Comparison of ENCODE assay signal across 22 mouse cellular contexts in the genomic region with DNA sequence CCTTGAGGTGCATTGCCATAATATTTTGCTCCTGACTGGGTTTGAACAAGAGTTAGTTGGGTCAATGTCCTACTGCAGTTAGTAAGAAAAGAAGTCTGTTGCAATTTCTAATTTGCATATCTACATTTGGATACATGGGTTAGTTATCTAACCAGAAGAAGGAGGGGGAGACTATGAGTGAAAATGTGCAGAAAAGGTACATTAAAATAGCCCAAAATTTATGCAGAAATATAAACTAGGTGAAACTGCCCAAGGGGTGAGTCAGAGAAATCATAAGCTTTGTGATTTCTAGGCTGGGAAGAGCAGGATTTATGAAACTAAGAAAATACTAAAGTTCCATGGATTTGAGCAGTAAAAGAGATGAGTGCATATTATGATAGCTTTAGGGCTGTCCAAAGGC.
"Had no signal": no experiment of that assay in that cellular context is flagged by ENCODE, and none has a peak within 500 bp of the region (broad histone marks: within the 10 kb centered on the region; RNA-seq: fewer than 3 reads in every experiment).

No protein-coding gene starts in this region.

- H3K27ac ChIP-seq: heart, adult 2 months; hindbrain, embryonic 10.5 days; hindbrain, embryonic 12.5 days; hindbrain, embryonic 14.5 days; intestine, embryonic 15.5 days; layer of hippocampus, adult 2 months; limb, embryonic 10.5 days; limb, embryonic 12.5 days; liver, embryonic 13.5 days; liver, embryonic 15.5 days had no signal

- DNase-seq: gastrocnemius, postnatal 14 days; gastrocnemius, postnatal 36 days; heart, adult 11 months; heart, adult 2 months; heart, postnatal 10 days; heart, postnatal 4 days; kidney, adult 18-20 months; kidney, adult 8-10 months; kidney, postnatal 10 days; kidney, postnatal 25 days; kidney, postnatal 4 days; liver; liver, embryonic 13.5 days had no signal

- H3K36me3 ChIP-seq: heart, embryonic 12.5 days; hindbrain, embryonic 10.5 days; hindbrain, embryonic 12.5 days; intestine, embryonic 15.5 days; limb, embryonic 10.5 days; limb, embryonic 12.5 days; liver, embryonic 13.5 days; liver, embryonic 15.5 days had no signal

- H3K27me3 ChIP-seq: heart, embryonic 12.5 days; hindbrain, embryonic 12.5 days; intestine, embryonic 15.5 days; limb, embryonic 12.5 days; liver, embryonic 13.5 days; liver, embryonic 15.5 days had no signal

- H3K4me3 ChIP-seq: heart, adult 2 months; heart, embryonic 12.5 days; hindbrain, embryonic 10.5 days; hindbrain, embryonic 12.5 days; intestine, embryonic 15.5 days; layer of hippocampus, adult 2 months; limb, embryonic 10.5 days; limb, embryonic 12.5 days; liver, embryonic 13.5 days; liver, embryonic 15.5 days had no signal

- H3K4me1 ChIP-seq: heart, embryonic 12.5 days; hindbrain, embryonic 10.5 days; hindbrain, embryonic 12.5 days; intestine, embryonic 15.5 days; limb, embryonic 10.5 days; limb, embryonic 12.5 days; liver, embryonic 13.5 days; liver, embryonic 15.5 days had no signal

- H3K9me3 ChIP-seq: heart, embryonic 12.5 days; hindbrain, embryonic 10.5 days; hindbrain, embryonic 12.5 days; intestine, embryonic 15.5 days; limb, embryonic 10.5 days; limb, embryonic 12.5 days; liver, embryonic 13.5 days; liver, embryonic 15.5 days had no signal
